Comparison of ENCODE assay signal across 24 mouse cellular contexts in the genomic region with DNA sequence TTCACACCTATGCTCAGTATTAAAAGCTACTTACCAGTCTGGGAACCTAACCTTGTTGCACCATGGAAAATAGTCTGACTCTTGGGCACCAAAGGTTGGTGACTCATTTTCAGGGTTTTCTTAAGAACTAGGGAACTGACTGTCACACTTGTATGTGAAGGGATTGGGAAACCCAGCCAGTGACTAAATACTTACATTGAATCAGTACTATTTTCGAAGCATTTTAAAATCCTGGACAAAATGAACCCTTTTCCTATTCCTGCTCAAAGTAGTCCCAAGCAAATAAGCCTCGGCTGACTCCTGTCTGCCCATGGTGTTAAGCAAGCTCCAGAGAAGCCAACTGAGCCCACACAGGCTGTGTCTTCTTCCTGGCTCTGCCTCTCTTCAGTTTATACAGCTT.
DNase-seq lines count a peak whose midpoint lies in the region; ATAC-seq and TF ChIP-seq lines count a peak whose summit lies in the region.
"Had no signal": no experiment of that assay in that cellular context is flagged by ENCODE, and none has a peak within 500 bp of the region (broad histone marks: within the 10 kb centered on the region; RNA-seq: fewer than 3 reads in every experiment).

No protein-coding gene starts in this region.

- no peak overlapping the region for H3K9ac ChIP-seq in lung, postnatal 0 days (replicated peaks; ENCODE audit: low read depth)
- H3K9ac ChIP-seq: embryonic facial prominence, embryonic 15.5 days; forebrain, embryonic 12.5 days; heart, embryonic 15.5 days; hindbrain, embryonic 14.5 days; intestine, embryonic 15.5 days had no signal

- H3K27ac ChIP-seq in lung, postnatal 0 days (ENCODE audit: low read length) = 0 out of 2 replicates have a peak overlapping the region, but pooled peaks have one; percentile 11
- H3K27ac ChIP-seq: embryonic facial prominence, embryonic 15.5 days; forebrain, embryonic 12.5 days; heart, embryonic 15.5 days; hindbrain, embryonic 14.5 days; intestine, embryonic 15.5 days had no signal

- TF ChIP-seq EP300 in lung, postnatal 0 days (IDR thresholded peaks at IDR 0.05) = no peak; the same call in 1 of the 2 replicates

- no peak for TF ChIP-seq CTCF in lung, postnatal 0 days (IDR thresholded peaks at IDR 0.05)

- H3K4me2 ChIP-seq in lung, postnatal 0 days (replicated peaks; ENCODE audit: low read depth, low read length) = no peak overlapping the region
- H3K4me2 ChIP-seq: embryonic facial prominence, embryonic 15.5 days; forebrain, embryonic 12.5 days; heart, embryonic 11.5 days; heart, embryonic 15.5 days; hindbrain, embryonic 14.5 days; intestine, embryonic 15.5 days had no signal

- H3K36me3 ChIP-seq in lung, postnatal 0 days (ENCODE audit: insufficient read depth, low read length) = no peaks in the 10 kb centered on the region
- H3K36me3 ChIP-seq: embryonic facial prominence, embryonic 15.5 days; forebrain, embryonic 12.5 days; heart, embryonic 15.5 days; intestine, embryonic 15.5 days had no signal

- no peak overlapping the region for H3K4me3 ChIP-seq in lung, postnatal 0 days (ENCODE audit: low read depth, low read length)
- H3K4me3 ChIP-seq: embryonic facial prominence, embryonic 15.5 days; forebrain, embryonic 12.5 days; heart, embryonic 15.5 days; intestine, embryonic 15.5 days had no signal

- H3K27me3 ChIP-seq in lung, postnatal 0 days (replicated peaks; ENCODE audit: insufficient read depth, low read length) = no peaks in the 10 kb centered on the region
- H3K27me3 ChIP-seq: embryonic facial prominence, embryonic 15.5 days; forebrain, embryonic 12.5 days; heart, embryonic 15.5 days; intestine, embryonic 15.5 days had no signal

- ATAC-seq in lung, postnatal 0 days = peak; percentile 7; the same call in 1 of the 2 replicates
- ATAC-seq in CD4-positive, CD25-positive, alpha-beta regulatory T cell, adult 4 months = no peak
- ATAC-seq: forebrain, embryonic 16.5 days; intestine, embryonic 15.5 days had no signal

- 61% methylated on average over 2 of the region's 2 CpGs for WGBS in lung, postnatal 0 days

- peaks cover 13% of the 10 kb centered on the region; the same call in 1 of the 2 replicates for H3K4me1 ChIP-seq in lung, postnatal 0 days (ENCODE audit: insufficient read depth, low read depth, low read length)

- DNase-seq in lung, postnatal 0 days (ENCODE audit: low spot score) = peak; percentile 82
- DNase-seq in lung, postnatal 4 days = no peak
- DNase-seq in NIH3T3 (ENCODE audit: low read depth) = peak; percentile 57
- DNase-seq in brain, adult 2 months (ENCODE audit: low read depth, low spot score) = peak; percentile 35
- no peak for DNase-seq in thymus, postnatal 4 days
- no peak for DNase-seq in heart, adult 9 months (ENCODE audit: low spot score in 2 of 2)
- DNase-seq in adrenal gland, postnatal 36 days = no peak
- DNase-seq: adrenal gland, postnatal 14 days; B cell, adult 2 months; cerebellum, adult 11 months; cerebellum, adult 8-10 months; cerebellum, postnatal 14 days; embryo, embryonic 11 days; gastrocnemius, postnatal 10 days; heart, adult 18-20 months; heart, postnatal 14 days had no signal

- no peaks in the 10 kb centered on the region for H3K9me3 ChIP-seq in lung, postnatal 0 days (ENCODE audit: low read length)
- H3K9me3 ChIP-seq: embryonic facial prominence, embryonic 15.5 days; forebrain, embryonic 12.5 days; heart, embryonic 15.5 days; intestine, embryonic 15.5 days had no signal

Comparison
In these comparisons a context has a peak if more than half of its experiments do, and no peak if none do; other contexts are left out.
1. DNase-seq: peak in lung, postnatal 0 days (single experiment), NIH3T3 (single experiment) and brain, adult 2 months (single experiment); none in lung, postnatal 4 days (0 of 2), thymus, postnatal 4 days (single experiment), heart, adult 9 months (0 of 2) and adrenal gland, postnatal 36 days (0 of 2).